Mouse (Mus musculus) thymus, postnatal 14 days (tissue): ENCODE results near the gene Tecpr2.

ENCODE experiments used
- DNase-seq: peaks from one replicate; pipeline ENCODE4 v3.0.0; 2021

The Tecpr2 gene

DNA sequence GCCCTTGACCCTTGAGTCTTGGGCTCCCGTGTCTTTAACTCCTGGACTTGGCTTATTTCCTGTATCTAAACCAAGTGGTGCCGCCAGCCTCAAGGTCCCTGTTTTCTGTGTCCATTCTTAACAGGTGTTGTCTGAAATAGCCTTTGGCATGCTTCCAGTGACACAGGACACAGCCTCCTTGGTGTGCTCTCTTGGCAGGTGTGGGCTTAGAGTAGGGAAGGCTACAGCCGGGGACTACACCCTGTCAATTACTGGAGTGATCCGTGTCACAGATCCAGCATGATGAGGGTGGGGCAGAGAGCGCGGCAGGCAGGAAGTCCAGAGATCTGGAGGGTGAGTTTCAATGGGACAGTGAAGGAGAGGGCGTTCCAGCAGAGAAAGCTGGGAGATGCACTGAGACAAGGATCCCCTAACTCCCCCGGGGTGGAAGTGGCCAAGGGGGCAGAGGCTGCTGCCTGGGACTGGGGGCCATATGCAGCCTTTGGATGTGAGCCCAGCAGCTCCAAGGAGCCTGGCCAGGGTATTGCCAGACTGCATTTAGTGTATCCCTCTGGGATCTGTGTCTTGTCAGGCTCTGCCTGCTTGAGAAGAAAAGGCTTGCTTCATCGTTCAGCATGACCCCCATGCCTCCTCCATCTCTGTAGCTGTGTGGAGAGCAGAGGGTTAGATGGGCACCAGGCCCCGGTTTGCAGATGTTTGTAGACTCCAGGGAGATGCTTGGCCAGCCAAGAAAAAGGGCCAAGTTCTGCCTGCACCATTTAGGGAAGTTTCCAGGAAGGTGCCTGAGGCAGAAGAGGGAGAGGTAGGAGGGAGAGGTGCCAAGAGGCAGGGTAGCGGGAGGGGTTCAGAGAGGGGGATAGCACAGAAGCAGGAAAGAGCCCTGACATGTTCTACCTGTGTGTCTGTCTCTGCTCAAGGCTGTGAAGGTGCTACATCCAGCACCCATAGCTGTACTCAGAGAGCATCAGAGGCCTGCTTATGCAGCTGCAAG is 119.7 kb downstream of the Tecpr2 start:
- no peak for DNase-seq

DNA sequence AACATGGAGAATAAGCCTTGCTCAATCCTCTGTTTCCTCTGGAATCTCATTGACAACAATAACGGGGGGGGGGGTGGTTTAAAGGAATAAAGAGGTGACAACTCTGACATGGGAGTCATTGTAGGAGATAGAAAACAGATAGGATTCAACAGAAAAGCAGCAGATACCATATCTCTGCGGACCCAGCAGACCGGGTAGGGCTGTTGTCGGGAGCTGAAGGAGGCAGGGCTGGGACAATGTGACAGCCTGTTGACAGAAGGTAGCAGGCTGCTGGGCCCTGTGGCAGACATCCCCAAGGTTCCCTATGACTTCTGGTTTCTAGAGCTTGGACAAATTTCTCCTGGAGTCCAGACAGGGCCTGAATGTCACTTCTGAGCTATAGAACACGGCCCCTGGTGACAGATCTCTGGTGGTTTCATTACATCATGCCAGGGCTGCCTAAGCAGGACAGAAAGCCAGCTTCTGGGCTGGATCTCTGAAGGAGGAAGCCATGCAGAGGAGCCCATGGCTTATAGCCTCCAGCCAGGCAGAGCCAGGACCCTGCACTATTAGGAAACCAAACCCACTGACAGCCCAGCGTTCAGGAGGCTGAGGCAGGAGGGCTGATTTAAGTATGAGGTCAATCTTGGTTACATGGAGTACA is 120.7 kb downstream of the Tecpr2 start:
- DNase-seq, result no peak

DNA sequence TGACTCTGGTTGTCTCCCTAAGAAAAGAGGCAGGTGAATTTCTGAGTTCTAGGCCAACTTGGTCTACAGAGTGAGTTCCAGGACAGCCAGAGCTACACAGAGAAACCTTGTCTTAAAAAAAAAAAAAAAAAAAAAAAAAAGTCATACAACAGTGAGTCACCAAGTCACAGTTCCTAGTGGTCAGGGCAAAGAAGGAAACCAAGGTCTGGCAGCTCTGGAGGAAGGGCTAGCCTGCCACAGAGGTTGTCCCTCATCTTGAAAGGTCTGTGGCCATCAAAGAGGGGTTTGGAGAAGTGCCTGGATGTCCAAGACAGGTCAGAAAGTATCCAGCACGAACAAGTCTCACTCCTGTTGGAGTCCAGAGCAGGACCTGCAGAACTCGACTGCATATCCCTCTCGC is 127.7 kb downstream of the Tecpr2 start:
- no peak for DNase-seq

DNA sequence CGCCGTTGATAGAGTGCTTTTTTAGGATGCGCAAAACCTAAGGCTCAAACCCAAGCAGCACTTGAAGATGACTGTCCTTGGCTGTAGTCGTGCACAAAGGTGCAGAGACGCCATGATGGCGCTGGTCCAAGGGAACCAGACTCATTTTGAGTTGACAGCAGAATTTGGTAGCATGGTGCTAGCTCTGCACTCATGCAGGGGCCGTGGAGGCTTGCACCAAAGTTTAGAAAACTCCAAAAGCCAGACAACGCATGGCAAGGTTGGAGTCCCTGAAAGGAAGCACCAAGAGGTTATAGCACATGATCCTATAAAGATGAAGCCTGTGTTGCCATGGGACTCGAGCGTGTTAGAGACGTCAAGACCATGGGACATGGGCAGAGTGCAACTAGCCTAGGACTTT is 129.0 kb downstream of the Tecpr2 start:
- DNase-seq, result no peak

DNA sequence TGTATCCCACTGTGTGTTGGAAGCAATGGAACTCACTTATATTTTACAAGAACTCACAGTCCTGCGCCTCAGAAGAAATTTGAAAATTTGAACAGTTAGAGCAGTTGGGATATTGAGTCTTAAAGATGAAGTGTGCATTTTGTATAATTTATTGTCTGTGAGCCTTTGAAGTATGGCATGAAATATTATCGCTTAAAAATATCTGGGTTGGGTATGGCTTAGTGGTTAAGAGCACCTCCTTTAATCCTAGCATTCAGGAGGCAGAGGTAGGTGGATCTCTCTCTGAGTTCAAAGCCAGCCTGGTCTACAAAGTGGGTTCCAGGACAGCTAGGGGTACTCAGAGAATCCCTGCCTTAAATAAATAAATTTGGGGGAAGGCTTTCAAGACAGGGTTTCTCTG is 130.0 kb downstream of the Tecpr2 start:
- DNase-seq, result no peak

DNA sequence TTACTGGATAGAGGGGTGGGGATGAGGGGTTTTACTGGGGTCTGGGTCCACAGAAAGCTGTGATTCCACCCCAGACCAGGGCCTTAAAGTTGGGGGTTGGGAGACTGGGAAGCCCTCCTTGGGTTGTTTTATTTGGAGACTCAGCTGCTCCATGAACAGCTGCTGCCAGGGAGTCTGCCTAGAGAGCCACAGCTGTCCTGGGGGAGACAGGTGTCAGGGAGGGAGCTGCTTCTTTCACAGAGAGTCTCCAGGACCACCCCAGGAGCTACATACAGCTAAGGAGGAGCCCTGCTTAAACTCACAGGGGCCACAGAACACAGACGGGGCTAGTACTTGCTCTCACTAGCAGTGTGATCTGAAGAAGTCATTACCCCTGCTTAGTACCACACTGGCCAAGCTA is 132.1 kb downstream of the Tecpr2 start:
- DNase-seq, result no peak

DNA sequence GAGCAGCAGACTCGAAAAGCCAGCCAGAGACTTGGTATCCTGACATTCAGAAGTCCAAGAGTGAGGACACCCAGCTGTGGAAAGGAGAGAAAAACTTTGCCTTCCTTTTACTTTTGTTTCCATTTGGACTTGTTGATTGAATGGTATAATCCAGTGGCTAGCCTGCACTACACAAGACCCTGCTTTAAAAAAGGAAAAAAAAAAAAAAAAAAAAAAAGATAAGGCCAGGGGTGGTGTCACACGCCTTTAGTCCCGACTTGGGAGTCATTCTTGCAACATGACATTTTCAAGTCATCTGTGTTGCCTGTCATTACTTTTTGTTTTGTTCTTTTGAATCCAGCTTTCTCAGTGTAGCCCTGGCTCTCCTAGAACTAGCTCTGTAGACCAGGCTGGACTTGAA is 132.5 kb downstream of the Tecpr2 start:
- DNase-seq, result no peak
